Mouse (Mus musculus) thymus, adult 2 months (tissue): ENCODE results near the gene Abhd12.

Experiments used
- CTCF ChIP-seq: fragments of 200-500 bp; IDR thresholded peaks from 2 replicates; pipeline ENCODE4 v1.5.1; 2012; ENCODE audit warnings: mild to moderate bottlenecking, control low read depth, low read length, moderate library complexity, borderline replicate concordance; ENCODE audit not compliant: control insufficient read depth, poor library complexity, insufficient read depth; ENCODE audit errors: extremely low read depth
- POLR2A ChIP-seq: fragments of 200-500 bp; IDR thresholded peaks from 2 replicates; pipeline ENCODE4 v1.6.1; 2012; ENCODE audit warnings: mild to moderate bottlenecking, low read length, control low read depth, moderate library complexity; ENCODE audit not compliant: control insufficient read depth, poor library complexity, insufficient read depth; ENCODE audit errors: extremely low read depth

- no peak for TF ChIP-seq CTCF
- TF ChIP-seq POLR2A, result no peak
Measured at GRCm38 (mm10) chr2:150820720-150821119, 83.8 kb downstream of the Abhd12 start.
